Mouse (Mus musculus): ENCODE measurements around the gene Prrt1. TPM values are rescaled to one million over a fixed set of nuclear protein-coding genes. Genes with fewer than 3 reads are reported as not detected.
A peak's percentile ranks its signal among the peaks of the same experiment; 100 is the strongest.

Gene Prrt1
- polyA plus RNA-seq, 1 experiment = 194 TPM

- TF ChIP-seq CTCF (IDR thresholded peaks at IDR 0.05; ENCODE audit: borderline replicate concordance, insufficient read depth, low read depth, low read length) (no peak), POLR2A (IDR thresholded peaks at IDR 0.05; ENCODE audit: borderline replicate concordance, insufficient read depth, low read length) (no peak)
- DNase-seq = no peak
Observed at GRCm38 (mm10) chr17:34655160-34655559, 25.8 kb downstream of the Prrt1 start.

GRCm38 (mm10) chr17:34655581-34655991 is 26.3 kb downstream of the Prrt1 start:
- Histone ChIP-seq H3K27ac (ENCODE audit: insufficient read depth, low read length) (no peak overlapping the region), H3K4me1 (ENCODE audit: control insufficient read depth, insufficient read depth, low read length) (peaks cover 6% of the 10 kb centered on the region; the same call in 1 of the 2 replicates), H3K27me3 (ENCODE audit: control insufficient read depth, insufficient read depth, low read length) (no peaks in the 10 kb centered on the region), H3K4me3 (replicated peaks; ENCODE audit: insufficient read depth, low read depth, low read length) (no peak overlapping the region)
- no peak; the same call in 1 of the 2 replicates for TF ChIP-seq CTCF (IDR thresholded peaks at IDR 0.05; ENCODE audit: borderline replicate concordance, insufficient read depth, low read depth, low read length)
- TF ChIP-seq POLR2A (IDR thresholded peaks at IDR 0.05; ENCODE audit: borderline replicate concordance, insufficient read depth, low read length) = no peak
- peak; percentile 34 to 56 for DNase-seq
- 14% methylated on average over 4 of the region's 4 CpGs for WGBS

More at GRCm38 (mm10) chr17:34655160-34655559, 25.8 kb downstream of the Prrt1 start:
- Histone ChIP-seq H3K27ac (ENCODE audit: insufficient read depth, low read length) (no peak overlapping the region), H3K4me3 (replicated peaks; ENCODE audit: insufficient read depth, low read depth, low read length) (no peak overlapping the region), H3K27me3 (ENCODE audit: control insufficient read depth, insufficient read depth, low read length) (no peaks in the 10 kb centered on the region), H3K4me1 (ENCODE audit: control insufficient read depth, insufficient read depth, low read length) (peaks cover 6% of the 10 kb centered on the region; the same call in 1 of the 2 replicates)
- 71% methylated on average over 7 of the region's 7 CpGs for WGBS

GRCm38 (mm10) chr17:34656666-34657065 is 27.3 kb downstream of the Prrt1 start:
- no peak overlapping the region for H3K4me3 ChIP-seq (replicated peaks; ENCODE audit: insufficient read depth, low read depth, low read length)
- WGBS = 27% methylated on average over 8 of the region's 8 CpGs
- no peak overlapping the region for H3K27ac ChIP-seq (ENCODE audit: insufficient read depth, low read length)
- TF ChIP-seq POLR2A (IDR thresholded peaks at IDR 0.05; ENCODE audit: borderline replicate concordance, insufficient read depth, low read length) = no peak
- peaks cover 6% of the 10 kb centered on the region; the same call in 1 of the 2 replicates for H3K4me1 ChIP-seq (ENCODE audit: control insufficient read depth, insufficient read depth, low read length)
- DNase-seq = no peak
- no peaks in the 10 kb centered on the region; the same call in 1 of the 2 replicates for H3K27me3 ChIP-seq (ENCODE audit: control insufficient read depth, insufficient read depth, low read length)

GRCm38 (mm10) chr17:34657271-34657670 is 27.9 kb downstream of the Prrt1 start:
- TF ChIP-seq CTCF (IDR thresholded peaks at IDR 0.05; ENCODE audit: borderline replicate concordance, insufficient read depth, low read depth, low read length) = no peak
- TF ChIP-seq POLR2A (IDR thresholded peaks at IDR 0.05; ENCODE audit: borderline replicate concordance, insufficient read depth, low read length) = no peak
- no peak overlapping the region for H3K27ac ChIP-seq (ENCODE audit: insufficient read depth, low read length)
- WGBS = 47% methylated on average over 2 of the region's 2 CpGs
- no peak for DNase-seq
- H3K4me1 ChIP-seq (ENCODE audit: control insufficient read depth, insufficient read depth, low read length) = peaks cover 6% of the 10 kb centered on the region; the same call in 1 of the 2 replicates
- no peak overlapping the region for H3K4me3 ChIP-seq (replicated peaks; ENCODE audit: insufficient read depth, low read depth, low read length)
- H3K27me3 ChIP-seq (ENCODE audit: control insufficient read depth, insufficient read depth, low read length) = no peaks in the 10 kb centered on the region; the same call in 1 of the 2 replicates

GRCm38 (mm10) chr17:34658145-34658544 is 28.8 kb downstream of the Prrt1 start:
- WGBS = 71% methylated on average over 2 of the region's 2 CpGs
- Histone ChIP-seq H3K4me3 (replicated peaks; ENCODE audit: insufficient read depth, low read depth, low read length) (no peak overlapping the region), H3K4me1 (ENCODE audit: control insufficient read depth, insufficient read depth, low read length) (peaks cover 6% of the 10 kb centered on the region; the same call in 1 of the 2 replicates), H3K27me3 (ENCODE audit: control insufficient read depth, insufficient read depth, low read length) (no peaks in the 10 kb centered on the region; the same call in 1 of the 2 replicates), H3K27ac (ENCODE audit: insufficient read depth, low read length) (no peak overlapping the region)
- no peak for DNase-seq
- no peak for TF ChIP-seq CTCF (IDR thresholded peaks at IDR 0.05; ENCODE audit: borderline replicate concordance, insufficient read depth, low read depth, low read length)
- no peak for TF ChIP-seq POLR2A (IDR thresholded peaks at IDR 0.05; ENCODE audit: borderline replicate concordance, insufficient read depth, low read length)

- TF ChIP-seq CTCF (IDR thresholded peaks at IDR 0.05; ENCODE audit: borderline replicate concordance, insufficient read depth, low read depth, low read length) = no peak
- Histone ChIP-seq H3K27ac (ENCODE audit: insufficient read depth, low read length) (no peak overlapping the region), H3K27me3 (ENCODE audit: control insufficient read depth, insufficient read depth, low read length) (no peaks in the 10 kb centered on the region; the same call in 1 of the 2 replicates), H3K4me3 (replicated peaks; ENCODE audit: insufficient read depth, low read depth, low read length) (no peak overlapping the region), H3K4me1 (ENCODE audit: control insufficient read depth, insufficient read depth, low read length) (peaks cover 6% of the 10 kb centered on the region; the same call in 1 of the 2 replicates)
- 58% methylated on average over 3 of the region's 3 CpGs for WGBS
- DNase-seq = no peak
Observed at GRCm38 (mm10) chr17:34658591-34658990, 29.3 kb downstream of the Prrt1 start.

GRCm38 (mm10) chr17:34659181-34659896 is 30.0 kb downstream of the Prrt1 start:
- peaks cover 6% of the 10 kb centered on the region; the same call in 1 of the 2 replicates for H3K4me1 ChIP-seq (ENCODE audit: control insufficient read depth, insufficient read depth, low read length)
- DNase-seq = no peak
- no peak overlapping the region for H3K27ac ChIP-seq (ENCODE audit: insufficient read depth, low read length)
- 56% methylated on average over 12 of the region's 12 CpGs for WGBS
- no peak overlapping the region for H3K4me3 ChIP-seq (replicated peaks; ENCODE audit: insufficient read depth, low read depth, low read length)
- no peak for TF ChIP-seq POLR2A (IDR thresholded peaks at IDR 0.05; ENCODE audit: borderline replicate concordance, insufficient read depth, low read length)
- TF ChIP-seq CTCF (IDR thresholded peaks at IDR 0.05; ENCODE audit: borderline replicate concordance, insufficient read depth, low read depth, low read length) = no peak
- H3K27me3 ChIP-seq (ENCODE audit: control insufficient read depth, insufficient read depth, low read length) = no peaks in the 10 kb centered on the region; the same call in 1 of the 2 replicates

- 65% methylated on average over 3 of the region's 3 CpGs for WGBS
- Histone ChIP-seq H3K27ac (ENCODE audit: insufficient read depth, low read length) (no peak overlapping the region), H3K4me1 (ENCODE audit: control insufficient read depth, insufficient read depth, low read length) (peaks cover 5% of the 10 kb centered on the region; the same call in 1 of the 2 replicates), H3K27me3 (ENCODE audit: control insufficient read depth, insufficient read depth, low read length) (no peaks in the 10 kb centered on the region; the same call in 1 of the 2 replicates), H3K4me3 (replicated peaks; ENCODE audit: insufficient read depth, low read depth, low read length) (no peak overlapping the region)
- DNase-seq = no peak
- TF ChIP-seq CTCF (IDR thresholded peaks at IDR 0.05; ENCODE audit: borderline replicate concordance, insufficient read depth, low read depth, low read length) (no peak), POLR2A (IDR thresholded peaks at IDR 0.05; ENCODE audit: borderline replicate concordance, insufficient read depth, low read length) (no peak)
Observed at GRCm38 (mm10) chr17:34659897-34660214, 30.5 kb downstream of the Prrt1 start.

All from cerebellum, adult 2 months (tissue).